Mouse (Mus musculus): ENCODE results near the gene Arhgdia. TPM values are rescaled to one million over a fixed set of nuclear protein-coding genes. Genes with fewer than 3 reads are reported as not detected.

Arhgdia gene
- polyA plus RNA-seq, 1 experiment from 2014 or later: 422 TPM

- Histone ChIP-seq H3K4me1 (replicated peaks) (peaks cover 39% of the 10 kb centered on the region), H3K4me3 (no peak overlapping the region), H3K9ac (0 out of 2 replicates have a peak overlapping the region, but pooled peaks have one; percentile 36), H3K9me3 (replicated peaks) (no peaks in the 10 kb centered on the region), H3K4me2 (no peak overlapping the region), H3K27ac (ENCODE audit: poor library complexity, severe bottlenecking) (no peak overlapping the region), H3K36me3 (no peaks in the 10 kb centered on the region), H3K27me3 (replicated peaks) (peaks cover 71% of the 10 kb centered on the region)
- ATAC-seq (ENCODE audit: insufficient number of reproducible peaks, low FRiP score): no peak
- WGBS: 44% methylated on average over 3 of the region's 3 CpGs
Observed at GRCm38 (mm10) chr11:120535145-120535544, 46.3 kb downstream of the Arhgdia start.

GRCm38 (mm10) chr11:120534093-120534492 is 47.3 kb downstream of the Arhgdia start:
- no peak for ATAC-seq (ENCODE audit: insufficient number of reproducible peaks, low FRiP score)
- WGBS: 78% methylated on average over 8 of the region's 8 CpGs
- no peaks in the 10 kb centered on the region for H3K9me3 ChIP-seq (replicated peaks)
- H3K36me3 ChIP-seq: no peaks in the 10 kb centered on the region
- H3K4me2 ChIP-seq: no peak overlapping the region
- H3K27me3 ChIP-seq (replicated peaks): peaks cover 82% of the 10 kb centered on the region
- H3K4me3 ChIP-seq: no peak overlapping the region
- H3K4me1 ChIP-seq (replicated peaks): peaks cover 30% of the 10 kb centered on the region
- H3K27ac ChIP-seq (ENCODE audit: poor library complexity, severe bottlenecking): no peak overlapping the region
- H3K9ac ChIP-seq: no peak overlapping the region

- no peaks in the 10 kb centered on the region for H3K36me3 ChIP-seq
- peaks cover 22% of the 10 kb centered on the region for H3K4me1 ChIP-seq (replicated peaks)
- peaks cover 90% of the 10 kb centered on the region for H3K27me3 ChIP-seq (replicated peaks)
- H3K9ac ChIP-seq: no peak overlapping the region
- no peak overlapping the region for H3K27ac ChIP-seq (ENCODE audit: poor library complexity, severe bottlenecking)
- no peak for ATAC-seq (ENCODE audit: insufficient number of reproducible peaks, low FRiP score)
- no peak overlapping the region for H3K4me2 ChIP-seq
- WGBS: 26% methylated on average over 9 of the region's 9 CpGs
- H3K9me3 ChIP-seq (replicated peaks): no peaks in the 10 kb centered on the region
- no peak overlapping the region for H3K4me3 ChIP-seq
Observed at GRCm38 (mm10) chr11:120531646-120532045, 49.8 kb downstream of the Arhgdia start.

- H3K4me1 ChIP-seq (replicated peaks): peaks cover 20% of the 10 kb centered on the region
- no peak within 1 kb of the TSS for H3K27ac ChIP-seq (ENCODE audit: poor library complexity, severe bottlenecking)
- no peaks in the 10 kb centered on the region for H3K9me3 ChIP-seq (replicated peaks)
- ATAC-seq (ENCODE audit: insufficient number of reproducible peaks, low FRiP score): peak; percentile 30; the same call in 1 of the 2 replicates
- H3K36me3 ChIP-seq: no peaks in the 10 kb centered on the region
- WGBS: 9% methylated on average over 56 of the region's 62 CpGs
- H3K27me3 ChIP-seq (replicated peaks): peaks cover 80% of the 10 kb centered on the region
- peak within 1 kb of the TSS; percentile 66 for H3K9ac ChIP-seq
- H3K4me2 ChIP-seq: peak within 1 kb of the TSS; percentile 76
- peak within 1 kb of the TSS; percentile 49 for H3K4me3 ChIP-seq
Observed at GRCm38 (mm10) chr11:120530085-120530964, 51.1 kb downstream of the Arhgdia start, which contains the start of gene Gcgr. Gcgr (plus strand) TSS chr11:120530699.

- Histone ChIP-seq H3K27me3 (replicated peaks) (peaks cover 66% of the 10 kb centered on the region), H3K4me2 (no peak overlapping the region), H3K9ac (no peak overlapping the region), H3K4me1 (replicated peaks) (peaks cover 16% of the 10 kb centered on the region), H3K27ac (ENCODE audit: poor library complexity, severe bottlenecking) (no peak overlapping the region), H3K36me3 (no peaks in the 10 kb centered on the region), H3K4me3 (no peak overlapping the region), H3K9me3 (replicated peaks) (no peaks in the 10 kb centered on the region)
- WGBS: 63% methylated on average over 4 of the region's 4 CpGs
- ATAC-seq (ENCODE audit: insufficient number of reproducible peaks, low FRiP score): no peak
Observed at GRCm38 (mm10) chr11:120528903-120529302, 52.5 kb downstream of the Arhgdia start.

Small RNA genes lying within 50 kb of the gene (microRNA-seq; reads per million reads assigned to microRNA genes)
- 0.94 reads per million for gene Mir6936

Other genes starting within 250 kb of the Arhgdia start
- gene Actg1, start 233.1 kb downstream of the Arhgdia start, polyA plus RNA-seq (2016; fragmentation: Nextera tagmentation; extraction: Ambion mirVana): 1,404 and 1,426 TPM in 2 replicates
- gene Fscn2, start 220.1 kb downstream of the Arhgdia start, polyA plus RNA-seq (2016; fragmentation: Nextera tagmentation; extraction: Ambion mirVana): 0.17 and 0.63 TPM in 2 replicates
- 32.0 and 32.3 TPM in 2 replicates for gene Faap100, start 202.9 kb downstream of the Arhgdia start, polyA plus RNA-seq (2016; fragmentation: Nextera tagmentation; extraction: Ambion mirVana)
- 43.2 and 45.2 TPM in 2 replicates for gene Nploc4, start 143.9 kb downstream of the Arhgdia start, polyA plus RNA-seq (2016; fragmentation: Nextera tagmentation; extraction: Ambion mirVana)
- not detected in 2 replicates for gene Tspan10, start 139.0 kb downstream of the Arhgdia start, polyA plus RNA-seq (2016; fragmentation: Nextera tagmentation; extraction: Ambion mirVana)
- 0.10 and 0.13 TPM in 2 replicates for gene Pde6g, start 128.1 kb downstream of the Arhgdia start, polyA plus RNA-seq (2016; fragmentation: Nextera tagmentation; extraction: Ambion mirVana)
- 14.9 and 15.2 TPM in 2 replicates for gene Oxld1, start 123.6 kb downstream of the Arhgdia start, polyA plus RNA-seq (2016; fragmentation: Nextera tagmentation; extraction: Ambion mirVana)
- 24.1 and 24.7 TPM in 2 replicates for gene Ccdc137, start 123.5 kb downstream of the Arhgdia start, polyA plus RNA-seq (2016; fragmentation: Nextera tagmentation; extraction: Ambion mirVana)
- 35.9 and 41.6 TPM in 2 replicates for gene Arl16, start 114.0 kb downstream of the Arhgdia start, polyA plus RNA-seq (2016; fragmentation: Nextera tagmentation; extraction: Ambion mirVana)
- 208 and 219 TPM in 2 replicates for gene Mrpl12, start 97.0 kb downstream of the Arhgdia start, polyA plus RNA-seq (2016; fragmentation: Nextera tagmentation; extraction: Ambion mirVana)
- gene Slc25a10, start 89.8 kb downstream of the Arhgdia start, polyA plus RNA-seq (2016; fragmentation: Nextera tagmentation; extraction: Ambion mirVana): 44.2 and 46.2 TPM in 2 replicates
- 1.2 and 1.4 TPM in 2 replicates for gene Gcgr, start 50.9 kb downstream of the Arhgdia start, polyA plus RNA-seq (2016; fragmentation: Nextera tagmentation; extraction: Ambion mirVana)
- 126 and 130 TPM in 2 replicates for gene Mcrip1, start 31.9 kb downstream of the Arhgdia start, polyA plus RNA-seq (2016; fragmentation: Nextera tagmentation; extraction: Ambion mirVana)
- gene Ppp1r27, start 30.5 kb downstream of the Arhgdia start, polyA plus RNA-seq (2016; fragmentation: Nextera tagmentation; extraction: Ambion mirVana): not detected in 2 replicates
- gene P4hb, start 8.4 kb downstream of the Arhgdia start, polyA plus RNA-seq (2016; fragmentation: Nextera tagmentation; extraction: Ambion mirVana): 478 and 480 TPM in 2 replicates
- gene Alyref, start 16.7 kb upstream of the Arhgdia start, polyA plus RNA-seq (2016; fragmentation: Nextera tagmentation; extraction: Ambion mirVana): 356 and 361 TPM in 2 replicates
- gene Anapc11, start 16.8 kb upstream of the Arhgdia start, polyA plus RNA-seq (2016; fragmentation: Nextera tagmentation; extraction: Ambion mirVana): 174 and 175 TPM in 2 replicates
- 13.6 and 20.3 TPM in 2 replicates for gene Npb, start 26.9 kb upstream of the Arhgdia start, polyA plus RNA-seq (2016; fragmentation: Nextera tagmentation; extraction: Ambion mirVana)
- 82.1 and 82.9 TPM in 2 replicates for gene Pcyt2, start 36.3 kb upstream of the Arhgdia start, polyA plus RNA-seq (2016; fragmentation: Nextera tagmentation; extraction: Ambion mirVana)
- 20.1 and 20.4 TPM in 2 replicates for gene Sirt7, start 43.6 kb upstream of the Arhgdia start, polyA plus RNA-seq (2016; fragmentation: Nextera tagmentation; extraction: Ambion mirVana)
- 27.9 and 31.5 TPM in 2 replicates for gene Mafg, start 52.0 kb upstream of the Arhgdia start, polyA plus RNA-seq (2016; fragmentation: Nextera tagmentation; extraction: Ambion mirVana)
- 23.1 and 23.9 TPM in 2 replicates for gene Pycr1, start 62.1 kb upstream of the Arhgdia start, polyA plus RNA-seq (2016; fragmentation: Nextera tagmentation; extraction: Ambion mirVana)
- gene Myadml2, start 66.5 kb upstream of the Arhgdia start, polyA plus RNA-seq (2016; fragmentation: Nextera tagmentation; extraction: Ambion mirVana): 9.8 and 10.9 TPM in 2 replicates
- 4.7 and 5.2 TPM in 2 replicates for gene Notum, start 79.6 kb upstream of the Arhgdia start, polyA plus RNA-seq (2016; fragmentation: Nextera tagmentation; extraction: Ambion mirVana)
- 103 and 114 TPM in 2 replicates for gene Aspscr1, start 91.3 kb upstream of the Arhgdia start, polyA plus RNA-seq (2016; fragmentation: Nextera tagmentation; extraction: Ambion mirVana)
- gene Cenpx, start 132.1 kb upstream of the Arhgdia start, polyA plus RNA-seq (2016; fragmentation: Nextera tagmentation; extraction: Ambion mirVana): 117 and 119 TPM in 2 replicates
- gene Lrrc45, start 132.3 kb upstream of the Arhgdia start, polyA plus RNA-seq (2016; fragmentation: Nextera tagmentation; extraction: Ambion mirVana): 35.2 and 37.0 TPM in 2 replicates
- gene Rac3, start 139.8 kb upstream of the Arhgdia start, polyA plus RNA-seq (2016; fragmentation: Nextera tagmentation; extraction: Ambion mirVana): 7.6 and 8.4 TPM in 2 replicates
- gene Dcxr, start 145.7 kb upstream of the Arhgdia start, polyA plus RNA-seq (2016; fragmentation: Nextera tagmentation; extraction: Ambion mirVana): 4.3 and 5.4 TPM in 2 replicates
- 1.1 and 1.9 TPM in 2 replicates for gene Cbr2, start 150.5 kb upstream of the Arhgdia start, polyA plus RNA-seq (2016; fragmentation: Nextera tagmentation; extraction: Ambion mirVana)
- gene Hmga1b, start 181.2 kb upstream of the Arhgdia start, polyA plus RNA-seq (2016; fragmentation: Nextera tagmentation; extraction: Ambion mirVana): 3.5 and 5.3 TPM in 2 replicates
- gene Rfng, start 202.6 kb upstream of the Arhgdia start, polyA plus RNA-seq (2016; fragmentation: Nextera tagmentation; extraction: Ambion mirVana): 23.2 and 24.9 TPM in 2 replicates
- 139 and 140 TPM in 2 replicates for gene Gps1, start 202.6 kb upstream of the Arhgdia start, polyA plus RNA-seq (2016; fragmentation: Nextera tagmentation; extraction: Ambion mirVana)
- gene Dus1l, start 214.8 kb upstream of the Arhgdia start, polyA plus RNA-seq (2016; fragmentation: Nextera tagmentation; extraction: Ambion mirVana): 48.0 and 48.3 TPM in 2 replicates
- gene Fasn, start 242.9 kb upstream of the Arhgdia start, polyA plus RNA-seq (2016; fragmentation: Nextera tagmentation; extraction: Ambion mirVana): 45.1 and 47.5 TPM in 2 replicates

All from heart, embryonic 12.5 days (tissue).